Mouse (Mus musculus): ENCODE results near the gene Zfp2. TPM values are rescaled to one million over a fixed set of nuclear protein-coding genes. Genes with fewer than 3 reads are reported as not detected.
A peak's percentile ranks its signal among the peaks of the same experiment; 100 is the strongest.

Zfp2 gene
- polyA plus RNA-seq, 1 experiment from 2014 or later, result 14.7 TPM

GRCm38 (mm10) chr11:50938435-50938834 lies 22.5 kb upstream of the Zfp2 start:
- H3K4me1 ChIP-seq (ENCODE audit: insufficient read depth), result no peaks in the 10 kb centered on the region
- no peak overlapping the region for H3K27ac ChIP-seq (ENCODE audit: low read depth)
- DNase-seq (no peak), ATAC-seq (ENCODE audit: insufficient read depth) (no peak)
- H3K4me2 ChIP-seq, result no peak overlapping the region
- no peak overlapping the region for H3K9ac ChIP-seq
- WGBS, result 70% methylated on average over 8 of the region's 8 CpGs
- TF ChIP-seq CTCF (IDR thresholded peaks at IDR 0.05; ENCODE audit: low read depth), result no peak
- no peaks in the 10 kb centered on the region for H3K9me3 ChIP-seq (ENCODE audit: low read depth, low read length)
- H3K4me3 ChIP-seq (ENCODE audit: low read depth, low read length), result no peak overlapping the region
- no peaks in the 10 kb centered on the region for H3K36me3 ChIP-seq (ENCODE audit: insufficient read depth)
- H3K27me3 ChIP-seq (ENCODE audit: insufficient read depth, low read length), result no peaks in the 10 kb centered on the region

DNA sequence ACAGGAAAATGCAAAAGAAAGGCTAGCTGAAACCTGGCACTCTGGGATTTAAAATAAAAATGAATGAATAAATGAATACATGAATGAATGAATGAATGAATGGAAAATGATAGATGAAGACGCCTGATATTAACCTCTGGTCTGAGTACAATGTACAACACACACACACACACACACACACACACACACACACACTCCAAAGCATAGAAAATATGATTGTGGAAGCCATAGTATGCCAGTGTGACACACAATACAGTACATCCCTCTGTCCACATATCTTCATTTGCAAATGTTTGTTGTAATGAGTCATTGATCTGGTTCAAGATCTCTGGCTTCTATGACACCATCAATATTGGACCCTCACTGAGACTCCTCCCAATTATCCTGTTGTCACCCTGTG lies 16.1 kb upstream of the Zfp2 start:
- peaks cover 7% of the 10 kb centered on the region; the same call in 1 of the 2 replicates for H3K27me3 ChIP-seq (ENCODE audit: insufficient read depth, low read length)
- 92% methylated on average over 1 of the region's 1 CpGs for WGBS
- H3K36me3 ChIP-seq (ENCODE audit: insufficient read depth), result no peaks in the 10 kb centered on the region
- no peaks in the 10 kb centered on the region for H3K4me1 ChIP-seq (ENCODE audit: insufficient read depth)
- ATAC-seq (ENCODE audit: insufficient read depth), result peak; percentile 50; the same call in 1 of the 2 replicates
- H3K9ac ChIP-seq, result no peak overlapping the region
- no peaks in the 10 kb centered on the region for H3K9me3 ChIP-seq (ENCODE audit: low read depth, low read length)
- peak overlapping the region; percentile 96 for H3K4me2 ChIP-seq
- H3K4me3 ChIP-seq (ENCODE audit: low read depth, low read length), result 0 out of 2 replicates have a peak overlapping the region, but pooled peaks have one; percentile 58
- no peak for TF ChIP-seq CTCF (IDR thresholded peaks at IDR 0.05; ENCODE audit: low read depth)
- no peak for DNase-seq
- H3K27ac ChIP-seq (ENCODE audit: low read depth), result no peak overlapping the region

- ATAC-seq (ENCODE audit: insufficient read depth), result peak; percentile 95
- H3K4me3 ChIP-seq (ENCODE audit: low read depth, low read length), result peak within 1 kb of the TSS; percentile 58
- DNase-seq, result peak; percentile 89
- TF ChIP-seq CTCF (IDR thresholded peaks at IDR 0.05; ENCODE audit: low read depth), result no peak
- no peaks in the 10 kb centered on the region for H3K36me3 ChIP-seq (ENCODE audit: insufficient read depth)
- H3K4me2 ChIP-seq, result peak within 1 kb of the TSS; percentile 96
- under 1% methylated on average over 18 of the region's 18 CpGs for WGBS
- no peaks in the 10 kb centered on the region for H3K4me1 ChIP-seq (ENCODE audit: insufficient read depth)
- no peak within 1 kb of the TSS for H3K27ac ChIP-seq (ENCODE audit: low read depth)
- H3K9ac ChIP-seq, result peak within 1 kb of the TSS; percentile 64
- no peaks in the 10 kb centered on the region for H3K9me3 ChIP-seq (ENCODE audit: low read depth, low read length)
- H3K27me3 ChIP-seq (ENCODE audit: insufficient read depth, low read length), result peaks cover 7% of the 10 kb centered on the region; the same call in 1 of the 2 replicates
Observed at GRCm38 (mm10) chr11:50931451-50931866, 15.5 kb upstream of the Zfp2 start, which contains the start of gene Zfp354b. Zfp354b (minus strand) TSS chr11:50931633.

DNA sequence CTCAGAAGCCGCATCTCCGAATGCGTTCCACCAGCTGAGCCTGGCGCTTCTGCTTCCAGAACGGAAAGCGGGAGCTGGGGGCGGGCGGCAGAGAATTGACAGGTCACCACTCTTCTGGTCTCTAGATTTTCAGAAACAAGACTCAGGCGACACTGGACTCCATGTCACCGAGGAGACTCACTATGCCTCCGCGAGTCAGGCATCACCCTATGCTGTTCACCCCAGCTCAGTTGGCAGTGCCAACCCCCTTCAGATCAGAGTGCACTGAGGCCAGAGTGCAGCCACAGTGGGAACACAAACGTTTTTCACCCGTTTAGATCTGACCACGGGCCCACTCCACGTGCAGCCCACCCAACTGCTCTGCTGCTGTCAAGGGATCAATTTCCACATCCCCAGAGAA lies 15.1 kb upstream of the Zfp2 start:
- Histone ChIP-seq H3K27ac (ENCODE audit: low read depth) (no peak overlapping the region), H3K4me1 (ENCODE audit: insufficient read depth) (no peaks in the 10 kb centered on the region), H3K9ac (peak overlapping the region; percentile 64), H3K36me3 (ENCODE audit: insufficient read depth) (no peaks in the 10 kb centered on the region), H3K27me3 (ENCODE audit: insufficient read depth, low read length) (peaks cover 7% of the 10 kb centered on the region; the same call in 1 of the 2 replicates), H3K9me3 (ENCODE audit: low read depth, low read length) (no peaks in the 10 kb centered on the region), H3K4me3 (ENCODE audit: low read depth, low read length) (peak overlapping the region; percentile 58), H3K4me2 (peak overlapping the region; percentile 96)
- DNase-seq, result peak; percentile 46
- peak; percentile 67 for ATAC-seq (ENCODE audit: insufficient read depth)
- no peak for TF ChIP-seq CTCF (IDR thresholded peaks at IDR 0.05; ENCODE audit: low read depth)
- WGBS, result 1% methylated on average over 16 of the region's 16 CpGs

GRCm38 (mm10) chr11:50930469-50931014 lies 14.6 kb upstream of the Zfp2 start:
- Histone ChIP-seq H3K4me1 (ENCODE audit: insufficient read depth) (no peaks in the 10 kb centered on the region), H3K4me3 (ENCODE audit: low read depth, low read length) (peak overlapping the region; percentile 58), H3K27ac (ENCODE audit: low read depth) (no peak overlapping the region), H3K27me3 (ENCODE audit: insufficient read depth, low read length) (peaks cover 7% of the 10 kb centered on the region; the same call in 1 of the 2 replicates), H3K36me3 (ENCODE audit: insufficient read depth) (no peaks in the 10 kb centered on the region), H3K9ac (peak overlapping the region; percentile 64), H3K4me2 (peak overlapping the region; percentile 96), H3K9me3 (ENCODE audit: low read depth, low read length) (no peaks in the 10 kb centered on the region)
- 12% methylated on average over 14 of the region's 14 CpGs for WGBS
- no peak for ATAC-seq (ENCODE audit: insufficient read depth)
- TF ChIP-seq CTCF (IDR thresholded peaks at IDR 0.05; ENCODE audit: low read depth), result no peak
- DNase-seq, result peak; percentile 31

- ATAC-seq (ENCODE audit: insufficient read depth) (no peak), DNase-seq (no peak)
- no peak for TF ChIP-seq CTCF (IDR thresholded peaks at IDR 0.05; ENCODE audit: low read depth)
- WGBS, result 90% methylated on average over 3 of the region's 3 CpGs
- no peaks in the 10 kb centered on the region for H3K27me3 ChIP-seq (ENCODE audit: insufficient read depth, low read length)
- peaks cover 23% of the 10 kb centered on the region; the same call in 1 of the 2 replicates for H3K36me3 ChIP-seq (ENCODE audit: insufficient read depth)
- no peaks in the 10 kb centered on the region for H3K9me3 ChIP-seq (ENCODE audit: low read depth, low read length)
- no peak overlapping the region for H3K4me2 ChIP-seq
- no peaks in the 10 kb centered on the region for H3K4me1 ChIP-seq (ENCODE audit: insufficient read depth)
- H3K27ac ChIP-seq (ENCODE audit: low read depth), result no peak overlapping the region
- H3K4me3 ChIP-seq (ENCODE audit: low read depth, low read length), result no peak overlapping the region
- H3K9ac ChIP-seq, result no peak overlapping the region
Observed at GRCm38 (mm10) chr11:50914461-50914860, 1.5 kb downstream of the Zfp2 start.

DNA sequence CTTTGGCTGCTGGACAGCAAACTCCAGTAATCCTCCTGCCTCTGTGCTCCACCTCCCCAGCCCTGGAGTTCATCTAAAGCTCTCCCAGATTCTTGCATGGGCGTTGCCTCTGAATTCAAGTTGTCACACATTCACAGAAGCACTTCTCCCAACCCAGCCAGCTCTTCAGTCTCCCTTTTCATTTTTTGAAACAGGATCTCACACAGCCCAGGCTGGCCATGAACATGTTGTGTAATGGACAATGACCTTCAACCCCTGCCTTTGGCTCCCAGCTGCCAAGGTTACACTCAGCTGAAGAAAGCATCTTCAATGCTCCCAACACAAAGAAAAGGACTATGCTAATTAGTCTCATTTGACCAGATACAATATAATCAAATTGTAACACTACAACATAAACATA lies 2.7 kb downstream of the Zfp2 start:
- Histone ChIP-seq H3K27ac (ENCODE audit: low read depth) (no peak overlapping the region), H3K27me3 (ENCODE audit: insufficient read depth, low read length) (no peaks in the 10 kb centered on the region), H3K4me2 (no peak overlapping the region), H3K9me3 (ENCODE audit: low read depth, low read length) (no peaks in the 10 kb centered on the region), H3K36me3 (ENCODE audit: insufficient read depth) (peaks cover 33% of the 10 kb centered on the region; the same call in 1 of the 2 replicates), H3K9ac (no peak overlapping the region), H3K4me1 (ENCODE audit: insufficient read depth) (no peaks in the 10 kb centered on the region), H3K4me3 (ENCODE audit: low read depth, low read length) (no peak overlapping the region)
- 83% methylated on average over 1 of the region's 1 CpGs for WGBS
- no peak for TF ChIP-seq CTCF (IDR thresholded peaks at IDR 0.05; ENCODE audit: low read depth)
- DNase-seq (no peak), ATAC-seq (ENCODE audit: insufficient read depth) (no peak)
